Mouse (Mus musculus) embryonic fibroblast, embryonic 13.5 days (primary cell): ENCODE measurements around the gene Vsig10l.

Source experiments
- CTCF ChIP-seq: IDR thresholded peaks from 2 replicates; pipeline ENCODE4 v1.5.1; 2011; ENCODE audit warnings: mild to moderate bottlenecking, control low read depth, low read length, moderate library complexity, borderline replicate concordance; ENCODE audit not compliant: insufficient read depth
- POLR2A ChIP-seq: IDR thresholded peaks from 2 replicates; pipeline ENCODE4 v1.6.1; 2011; ENCODE audit warnings: low read depth, mild to moderate bottlenecking, control low read depth, low read length, moderate library complexity

DNA sequence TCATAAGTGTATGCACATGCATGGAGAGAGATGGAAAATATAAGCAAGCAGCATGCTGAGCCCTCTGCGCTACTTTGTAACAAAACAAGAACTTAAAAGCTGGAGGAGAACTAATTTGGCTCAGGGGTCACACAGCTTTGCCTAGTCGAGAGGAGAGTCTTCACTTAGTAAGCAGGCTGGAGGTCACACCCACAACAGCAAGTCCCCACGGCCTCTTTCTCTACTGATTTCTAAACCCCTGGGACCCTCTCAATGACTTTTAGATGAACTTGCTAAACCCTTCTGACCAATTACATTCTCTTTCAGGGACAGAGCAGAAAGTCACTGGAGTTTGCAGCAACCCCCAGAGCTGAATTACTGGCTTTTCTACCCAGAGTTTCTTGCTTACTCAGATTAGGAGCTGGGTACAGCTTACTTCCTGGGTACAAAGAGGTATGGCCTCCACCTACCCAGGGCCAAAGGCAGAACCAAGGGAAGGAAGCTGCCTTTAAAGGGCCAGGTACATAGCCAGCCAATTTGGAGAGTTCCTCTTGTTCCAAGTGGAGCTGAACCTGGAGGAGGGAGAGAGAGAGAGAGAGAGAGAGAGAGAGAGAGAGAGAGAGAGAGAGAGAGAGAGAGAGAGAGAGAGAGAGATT is 38.8 kb upstream of the Vsig10l start:
- no peak for TF ChIP-seq CTCF
- TF ChIP-seq POLR2A = no peak
